Mouse (Mus musculus) adrenal gland, adult 2 months (tissue): ENCODE data around the gene Hrh2. TPM values are rescaled to one million over a fixed set of nuclear protein-coding genes. Genes with fewer than 3 reads are reported as not detected.

Experiments used
- DNase-seq: peaks from one replicate; pipeline ENCODE4 v3.0.0; 2021
- polyA plus RNA-seq: library from polyadenylated mRNA; depleted of rRNA; stranded (reverse); fragments of >200 nt; gene quantifications from 2 replicates; pipeline ENCODE4 v1.2.3, GENCODE M21; 2012
- total RNA-seq, 2 experiments: library from RNA; stranded (reverse); gene quantifications; 2 replicates each; pipeline ENCODE4 v1.2.3; 2021

Hrh2 gene
- total and polyA plus RNA-seq, 3 experiments: 0.17 to 0.35 (median 0.35) TPM

GRCm38 (mm10) chr13:54176406-54177020 is 15.4 kb upstream of the Hrh2 start:
- DNase-seq: no peak

- no peak for DNase-seq
Observed at GRCm38 (mm10) chr13:54177346-54177745, 14.6 kb upstream of the Hrh2 start.

GRCm38 (mm10) chr13:54178647-54179046 is 13.3 kb upstream of the Hrh2 start:
- no peak for DNase-seq

GRCm38 (mm10) chr13:54179971-54180370 is 12.0 kb upstream of the Hrh2 start:
- no peak for DNase-seq

- DNase-seq: peak; percentile 14
Observed at GRCm38 (mm10) chr13:54180461-54180860, 11.5 kb upstream of the Hrh2 start.

- DNase-seq: no peak
Observed at GRCm38 (mm10) chr13:54181318-54181717, 10.6 kb upstream of the Hrh2 start.

GRCm38 (mm10) chr13:54181947-54182346 is 10.0 kb upstream of the Hrh2 start:
- DNase-seq: no peak

GRCm38 (mm10) chr13:54186394-54186793 is 5.5 kb upstream of the Hrh2 start:
- no peak for DNase-seq

- no peak for DNase-seq
Observed at GRCm38 (mm10) chr13:54188190-54188706, 3.7 kb upstream of the Hrh2 start.

- no peak for DNase-seq
Observed at GRCm38 (mm10) chr13:54189896-54190295, 2.0 kb upstream of the Hrh2 start.

- DNase-seq: no peak
Observed at GRCm38 (mm10) chr13:54191181-54191580, 748 bp upstream of the Hrh2 start.

GRCm38 (mm10) chr13:54193580-54193979 is 1.7 kb downstream of the Hrh2 start:
- no peak for DNase-seq

GRCm38 (mm10) chr13:54199000-54199399 is 7.1 kb downstream of the Hrh2 start:
- DNase-seq: no peak

- no peak for DNase-seq
Observed at GRCm38 (mm10) chr13:54202458-54202857, 10.5 kb downstream of the Hrh2 start.

- DNase-seq: no peak
Observed at GRCm38 (mm10) chr13:54203419-54203818, 11.5 kb downstream of the Hrh2 start.

- DNase-seq: no peak
Observed at GRCm38 (mm10) chr13:54205195-54205594, 13.3 kb downstream of the Hrh2 start.

GRCm38 (mm10) chr13:54206140-54206753 is 14.3 kb downstream of the Hrh2 start:
- DNase-seq: no peak

- no peak for DNase-seq
Observed at GRCm38 (mm10) chr13:54209476-54210253, 17.7 kb downstream of the Hrh2 start.

GRCm38 (mm10) chr13:54211528-54212488 is 19.9 kb downstream of the Hrh2 start:
- DNase-seq: no peak

- no peak for DNase-seq
Observed at GRCm38 (mm10) chr13:54212516-54212915, 20.6 kb downstream of the Hrh2 start.

- no peak for DNase-seq
Observed at GRCm38 (mm10) chr13:54215266-54215665, 23.3 kb downstream of the Hrh2 start.
